Mouse (Mus musculus) stomach, postnatal 0 days (tissue): ENCODE measurements at regions not wholly inside any gene's neighbourhood (a gene's known extent, or its start where the extent isn't known, plus 50 kb on each side); places are given as distances from the start of the nearest gene placed in this dataset.

Source experiments
- CTCF ChIP-seq: IDR thresholded peaks from 2 replicates; pipeline ENCODE4 v1.5.1; 2016; ENCODE audit warnings: antibody characterized with exemption, low read depth, mild to moderate bottlenecking, moderate library complexity
- EP300 ChIP-seq: optimal IDR thresholded peaks from 2 replicates; pipeline ENCODE3; 2016; ENCODE audit warnings: antibody characterized with exemption

- TF ChIP-seq CTCF, result no peak
- TF ChIP-seq EP300, result no peak
Measured at GRCm38 (mm10) chr2:56992851-56993250, 131.0 kb downstream of the Nr4a2 start.
